21 mouse cellular contexts compared by ENCODE assay signal in the genomic region with DNA sequence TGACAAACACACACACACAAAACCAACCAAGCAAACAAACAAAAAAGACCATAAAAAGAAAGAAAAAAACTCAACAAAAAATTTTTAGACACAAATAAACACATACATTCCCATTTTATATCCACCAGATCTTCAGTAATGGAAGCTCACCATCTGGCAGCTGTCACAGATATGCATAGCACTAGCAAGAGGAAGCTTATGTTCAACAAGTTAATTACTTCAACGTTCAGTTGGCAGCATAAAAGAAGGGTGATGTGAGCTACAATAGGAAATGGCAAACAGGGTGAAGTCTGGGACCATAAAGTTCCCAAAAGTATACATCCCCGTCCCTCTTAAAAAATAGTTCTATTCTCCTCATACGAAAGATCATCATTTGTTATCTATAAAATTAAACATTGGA.
A peak's percentile ranks its signal among the peaks of the same experiment; 100 is the strongest.
DNase-seq lines count a peak whose midpoint lies in the region; ATAC-seq and TF ChIP-seq lines count a peak whose summit lies in the region.
"Had no signal": no experiment of that assay in that cellular context is flagged by ENCODE, and none has a peak within 500 bp of the region (broad histone marks: within the 10 kb centered on the region; RNA-seq: fewer than 3 reads in every experiment).

No protein-coding gene starts in this region.

- no peaks in the 10 kb centered on the region for H3K9me3 ChIP-seq in forebrain, embryonic 15.5 days
- no peaks in the 10 kb centered on the region for H3K9me3 ChIP-seq in forebrain, embryonic 10.5 days
- H3K9me3 ChIP-seq: embryonic facial prominence, embryonic 13.5 days; heart, embryonic 15.5 days; hindbrain, embryonic 13.5 days had no signal

- no peak overlapping the region for H3K4me3 ChIP-seq in forebrain, embryonic 15.5 days
- no peak overlapping the region for H3K4me3 ChIP-seq in forebrain, embryonic 10.5 days
- H3K4me3 ChIP-seq: embryonic facial prominence, embryonic 13.5 days; heart, embryonic 15.5 days; hindbrain, embryonic 13.5 days had no signal

- H3K4me2 ChIP-seq in forebrain, embryonic 15.5 days (replicated peaks) = no peak overlapping the region
- H3K4me2 ChIP-seq: embryonic facial prominence, embryonic 13.5 days; heart, embryonic 11.5 days; heart, embryonic 15.5 days; hindbrain, embryonic 13.5 days had no signal

- no peak for TF ChIP-seq POLR2A in brain, embryonic 14.5 days (IDR thresholded peaks at IDR 0.05; ENCODE audit: borderline replicate concordance, extremely low read depth, insufficient read depth, insufficient read length, poor library complexity, severe bottlenecking)

- H3K4me1 ChIP-seq in forebrain, embryonic 15.5 days = no peaks in the 10 kb centered on the region
- H3K4me1 ChIP-seq in forebrain, embryonic 10.5 days = peaks cover 8% of the 10 kb centered on the region; the same call in 1 of the 2 replicates
- H3K4me1 ChIP-seq: embryonic facial prominence, embryonic 13.5 days; heart, embryonic 15.5 days; hindbrain, embryonic 13.5 days had no signal

- TF ChIP-seq CTCF in brain, embryonic 14.5 days (IDR thresholded peaks at IDR 0.05; ENCODE audit: borderline replicate concordance, extremely low read depth, insufficient read depth, insufficient read length) = no peak

- ATAC-seq in forebrain, embryonic 15.5 days (replicated peaks) = 0 out of 2 replicates have a peak, but pooled peaks have one; percentile 53
- ATAC-seq in monocyte, adult 5-6 weeks (replicated peaks; ENCODE audit: insufficient number of reproducible peaks, low FRiP score, low TSS enrichment, poor library complexity, severe bottlenecking) = no peak
- ATAC-seq: hindbrain, postnatal 0 days had no signal

- no peaks in the 10 kb centered on the region for H3K27me3 ChIP-seq in forebrain, embryonic 15.5 days
- no peaks in the 10 kb centered on the region for H3K27me3 ChIP-seq in forebrain, embryonic 10.5 days (ENCODE audit: poor library complexity, severe bottlenecking)
- H3K27me3 ChIP-seq: embryonic facial prominence, embryonic 13.5 days; heart, embryonic 15.5 days; hindbrain, embryonic 13.5 days had no signal

- no peak overlapping the region for H3K27ac ChIP-seq in forebrain, embryonic 15.5 days (replicated peaks)
- H3K27ac ChIP-seq in forebrain, embryonic 10.5 days = no peak overlapping the region
- H3K27ac ChIP-seq: embryonic facial prominence, embryonic 13.5 days; heart, embryonic 15.5 days; hindbrain, embryonic 13.5 days; hindbrain, postnatal 0 days had no signal

- no peak for DNase-seq in forebrain, embryonic 10.5 days (ENCODE audit: extremely low spot score, low spot score)
- peak; percentile 9 for DNase-seq in right cerebral cortex, adult 18-20 months
- no peak for DNase-seq in right cerebral cortex, postnatal 36 days (ENCODE audit: low spot score in 2 of 2)
- peak; percentile 43 for DNase-seq in brain, embryonic 14.5 days (ENCODE audit: low read depth)
- DNase-seq in right cerebral cortex, postnatal 4 days = peak; percentile 1
- DNase-seq: adrenal gland, adult 8-10 months; adrenal gland, postnatal 36 days; cerebellum, adult 11-12 months; cerebellum, adult 9-11 months; cerebellum, postnatal 36 days; gastrocnemius, postnatal 10 days; heart, adult 18-20 months; heart, postnatal 14 days; kidney, adult 11 months had no signal

- no peaks in the 10 kb centered on the region for H3K36me3 ChIP-seq in forebrain, embryonic 15.5 days
- H3K36me3 ChIP-seq in forebrain, embryonic 10.5 days (replicated peaks) = no peaks in the 10 kb centered on the region
- H3K36me3 ChIP-seq: embryonic facial prominence, embryonic 13.5 days; heart, embryonic 15.5 days; hindbrain, embryonic 13.5 days had no signal

- H3K9ac ChIP-seq in forebrain, embryonic 15.5 days (replicated peaks) = no peak overlapping the region
- H3K9ac ChIP-seq: embryonic facial prominence, embryonic 13.5 days; heart, embryonic 15.5 days; hindbrain, embryonic 13.5 days had no signal

- WGBS in forebrain, embryonic 15.5 days = 59% methylated on average over 3 of the region's 3 CpGs
- 81% methylated on average over 3 of the region's 3 CpGs for WGBS in forebrain, embryonic 10.5 days

Comparison
In these comparisons a context has a peak if more than half of its experiments do, and no peak if none do; other contexts are left out.
1. DNase-seq: peak in right cerebral cortex, adult 18-20 months (single experiment), brain, embryonic 14.5 days (single experiment) and right cerebral cortex, postnatal 4 days (single experiment); none in forebrain, embryonic 10.5 days (single experiment) and right cerebral cortex, postnatal 36 days (0 of 2).